ENCODE assay signal across 10 mouse cellular contexts in the genomic region with DNA sequence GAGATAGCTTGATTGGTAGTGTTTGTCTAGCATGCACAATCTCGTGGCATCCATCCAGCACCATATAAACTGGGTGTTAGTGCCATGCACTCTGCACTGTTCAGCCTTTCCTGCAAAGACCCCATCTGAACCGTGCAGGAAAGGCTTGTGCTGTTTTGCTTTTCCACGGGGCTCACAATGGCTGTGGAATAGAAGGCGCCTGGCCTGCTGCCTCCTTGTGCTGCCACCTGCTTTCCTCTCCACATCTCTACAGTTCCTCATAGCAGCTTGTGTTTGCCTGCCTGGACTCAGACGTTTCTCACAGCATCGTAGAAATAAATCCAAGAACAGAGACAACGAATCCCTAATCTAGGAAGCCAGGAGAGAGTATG. TPM values are rescaled to one million over a fixed set of nuclear protein-coding genes. Genes with fewer than 3 reads are reported as not detected.
DNase-seq lines count a peak whose midpoint lies in the region; ATAC-seq and TF ChIP-seq lines count a peak whose summit lies in the region.
"Had no signal": no experiment of that assay in that cellular context is flagged by ENCODE, and none has a peak within 500 bp of the region (broad histone marks: within the 10 kb centered on the region; RNA-seq: fewer than 3 reads in every experiment).

No protein-coding gene starts in this region.

- H3K4me3 ChIP-seq in hindbrain, embryonic 12.5 days: no peak overlapping the region
- no peak overlapping the region for H3K4me3 ChIP-seq in hindbrain, embryonic 11.5 days (ENCODE audit: low read depth, low read length)
- H3K4me3 ChIP-seq in lung, embryonic 16.5 days (ENCODE audit: low read length): no peak overlapping the region
- H3K4me3 ChIP-seq in hindbrain, embryonic 16.5 days (ENCODE audit: low read length): no peak overlapping the region
- H3K4me3 ChIP-seq in neural tube, embryonic 13.5 days: no peak overlapping the region
- no peak overlapping the region for H3K4me3 ChIP-seq in gastrocnemius, adult 2 months
- H3K4me3 ChIP-seq: heart, embryonic 12.5 days had no signal

- H3K4me2 ChIP-seq in hindbrain, embryonic 12.5 days (replicated peaks): no peak overlapping the region
- H3K4me2 ChIP-seq in hindbrain, embryonic 11.5 days (replicated peaks; ENCODE audit: low read depth, low read length): no peak overlapping the region
- no peak overlapping the region for H3K4me2 ChIP-seq in lung, embryonic 16.5 days (ENCODE audit: low read depth, low read length)
- H3K4me2 ChIP-seq in hindbrain, embryonic 16.5 days (ENCODE audit: low read length): no peak overlapping the region
- H3K4me2 ChIP-seq in neural tube, embryonic 13.5 days: no peak overlapping the region
- H3K4me2 ChIP-seq: heart, embryonic 12.5 days had no signal

- no peaks in the 10 kb centered on the region for H3K9me3 ChIP-seq in hindbrain, embryonic 12.5 days (replicated peaks)
- no peaks in the 10 kb centered on the region for H3K9me3 ChIP-seq in hindbrain, embryonic 11.5 days (ENCODE audit: control insufficient read depth, low read length)
- H3K9me3 ChIP-seq in lung, embryonic 16.5 days (ENCODE audit: control insufficient read depth, low read length): no peaks in the 10 kb centered on the region
- no peaks in the 10 kb centered on the region for H3K9me3 ChIP-seq in hindbrain, embryonic 16.5 days (ENCODE audit: control insufficient read depth, low read length)
- H3K9me3 ChIP-seq in neural tube, embryonic 13.5 days: no peaks in the 10 kb centered on the region
- H3K9me3 ChIP-seq: heart, embryonic 12.5 days had no signal

- H3K36me3 ChIP-seq in hindbrain, embryonic 12.5 days: no peaks in the 10 kb centered on the region
- no peaks in the 10 kb centered on the region for H3K36me3 ChIP-seq in hindbrain, embryonic 11.5 days (ENCODE audit: control insufficient read depth, insufficient read depth, low read length)
- H3K36me3 ChIP-seq in lung, embryonic 16.5 days (ENCODE audit: control insufficient read depth, insufficient read depth, low read length): no peaks in the 10 kb centered on the region
- H3K36me3 ChIP-seq in hindbrain, embryonic 16.5 days (ENCODE audit: control insufficient read depth, insufficient read depth, low read length): no peaks in the 10 kb centered on the region
- H3K36me3 ChIP-seq in neural tube, embryonic 13.5 days: no peaks in the 10 kb centered on the region
- H3K36me3 ChIP-seq: heart, embryonic 12.5 days had no signal

- no peak for DNase-seq in hindbrain, embryonic 11.5 days (ENCODE audit: low spot score)
- no peak for DNase-seq in lung, postnatal 25 days (ENCODE audit: low spot score)
- DNase-seq in adrenal gland, postnatal 14 days: no peak
- no peak for DNase-seq in gastrocnemius, adult 2 months

- intact Hi-C loops in gastrocnemius, adult 2 months (cut with DNase I): loop anchor here (5.0 kb wide), 2 partner anchors 115 to 170 kb away; a partner anchor contains a TSS

- H3K27me3 ChIP-seq in hindbrain, embryonic 12.5 days: no peaks in the 10 kb centered on the region
- no peaks in the 10 kb centered on the region for H3K27me3 ChIP-seq in hindbrain, embryonic 11.5 days (ENCODE audit: control insufficient read depth, insufficient read depth, low read length)
- H3K27me3 ChIP-seq in lung, embryonic 16.5 days (ENCODE audit: control insufficient read depth, insufficient read depth, low read depth, low read length): no peaks in the 10 kb centered on the region
- H3K27me3 ChIP-seq in hindbrain, embryonic 16.5 days (replicated peaks; ENCODE audit: control insufficient read depth, insufficient read depth, low read length): no peaks in the 10 kb centered on the region
- H3K27me3 ChIP-seq in neural tube, embryonic 13.5 days: no peaks in the 10 kb centered on the region
- H3K27me3 ChIP-seq: heart, embryonic 12.5 days had no signal

- no peaks in the 10 kb centered on the region for H3K4me1 ChIP-seq in hindbrain, embryonic 12.5 days
- no peaks in the 10 kb centered on the region for H3K4me1 ChIP-seq in hindbrain, embryonic 11.5 days (replicated peaks; ENCODE audit: control insufficient read depth, insufficient read depth, low read length)
- H3K4me1 ChIP-seq in lung, embryonic 16.5 days (replicated peaks; ENCODE audit: control insufficient read depth, insufficient read depth, low read length): peaks cover 10% of the 10 kb centered on the region; the same call in 1 of the 2 replicates
- H3K4me1 ChIP-seq in hindbrain, embryonic 16.5 days (ENCODE audit: control insufficient read depth, insufficient read depth, low read depth, low read length): no peaks in the 10 kb centered on the region
- H3K4me1 ChIP-seq in neural tube, embryonic 13.5 days (replicated peaks): no peaks in the 10 kb centered on the region

- no peak overlapping the region for H3K9ac ChIP-seq in hindbrain, embryonic 12.5 days
- H3K9ac ChIP-seq in hindbrain, embryonic 11.5 days (ENCODE audit: low read depth, low read length): no peak overlapping the region
- no peak overlapping the region; the same call in 1 of the 2 replicates for H3K9ac ChIP-seq in lung, embryonic 16.5 days (ENCODE audit: low read length)
- no peak overlapping the region for H3K9ac ChIP-seq in hindbrain, embryonic 16.5 days (ENCODE audit: low read depth, low read length)
- H3K9ac ChIP-seq in neural tube, embryonic 13.5 days: no peak overlapping the region
- H3K9ac ChIP-seq: heart, embryonic 12.5 days had no signal

- 55% methylated on average over 7 of the region's 7 CpGs for WGBS in hindbrain, embryonic 12.5 days
- WGBS in hindbrain, embryonic 11.5 days: 55% methylated on average over 7 of the region's 7 CpGs
- 38% methylated on average over 7 of the region's 7 CpGs for WGBS in lung, embryonic 16.5 days
- WGBS in hindbrain, embryonic 16.5 days: 48% methylated on average over 7 of the region's 7 CpGs
- WGBS in neural tube, embryonic 13.5 days: 43% methylated on average over 7 of the region's 7 CpGs

- TF ChIP-seq CTCF in gastrocnemius, adult 2 months (IDR thresholded peaks at IDR 0.05): no peak

- ATAC-seq in hindbrain, embryonic 12.5 days (ENCODE audit: low FRiP score): 0 out of 2 replicates have a peak, but pooled peaks have one; percentile 61
- no peak for ATAC-seq in hindbrain, embryonic 11.5 days (ENCODE audit: low FRiP score)
- ATAC-seq in lung, embryonic 16.5 days (ENCODE audit: low read depth): no peak
- peak; percentile 78 for ATAC-seq in hindbrain, embryonic 16.5 days
- ATAC-seq in neural tube, embryonic 13.5 days (ENCODE audit: low read depth): peak; percentile 75

- no peak overlapping the region for H3K27ac ChIP-seq in hindbrain, embryonic 12.5 days
- no peak overlapping the region for H3K27ac ChIP-seq in hindbrain, embryonic 11.5 days (ENCODE audit: low read depth, low read length)
- H3K27ac ChIP-seq in lung, embryonic 16.5 days (ENCODE audit: low read length): peak overlapping the region; percentile 69
- H3K27ac ChIP-seq in hindbrain, embryonic 16.5 days (ENCODE audit: low read depth, low read length): no peak overlapping the region
- H3K27ac ChIP-seq in neural tube, embryonic 13.5 days (replicated peaks): no peak overlapping the region
- no peak overlapping the region for H3K27ac ChIP-seq in gastrocnemius, adult 2 months

RNA-seq across cellular contexts. Expression of a gene that starts 15.9 kb away (rescaled TPM):
- polyA plus RNA-seq in hindbrain, embryonic 12.5 days (2016; fragmentation: Nextera tagmentation; extraction: Ambion mirVana): 25.9 and 27.5 TPM in 2 replicates
- 18.8 and 22.5 TPM in 2 replicates for polyA plus RNA-seq in hindbrain, embryonic 11.5 days (2014; fragmentation: Nextera tagmentation; extraction: Ambion mirVana)
- 27.6 and 27.8 TPM in 2 replicates for polyA plus RNA-seq in lung, embryonic 16.5 days (2015; fragmentation: Nextera tagmentation; extraction: Ambion mirVana)
- 21.0 and 23.2 TPM in 2 replicates for polyA plus RNA-seq in hindbrain, embryonic 16.5 days (2015; fragmentation: Nextera tagmentation; extraction: Ambion mirVana)
- 35.2 and 37.0 TPM in 2 replicates for polyA plus RNA-seq in neural tube, embryonic 13.5 days (2015; fragmentation: Nextera tagmentation; extraction: Ambion mirVana)
- total RNA-seq in adrenal gland, postnatal 14 days (2021): 6.3 and 7.0 TPM in 2 replicates
- total RNA-seq in gastrocnemius, adult 2 months (2021): 1 to 10 TPM; 1.3 to 1.8 TPM

RNA-seq across cellular contexts. Expression of a gene that starts 22.5 kb away (rescaled TPM):
- polyA plus RNA-seq in hindbrain, embryonic 12.5 days (2016; fragmentation: Nextera tagmentation; extraction: Ambion mirVana): not detected in 2 replicates
- 0.03 TPM in 1 of 2 replicates, not detected in the other for polyA plus RNA-seq in hindbrain, embryonic 11.5 days (2014; fragmentation: Nextera tagmentation; extraction: Ambion mirVana)
- 0.23 and 0.39 TPM in 2 replicates for polyA plus RNA-seq in lung, embryonic 16.5 days (2015; fragmentation: Nextera tagmentation; extraction: Ambion mirVana)
- not detected in 2 replicates for polyA plus RNA-seq in hindbrain, embryonic 16.5 days (2015; fragmentation: Nextera tagmentation; extraction: Ambion mirVana)
- polyA plus RNA-seq in neural tube, embryonic 13.5 days (2015; fragmentation: Nextera tagmentation; extraction: Ambion mirVana): not detected in 2 replicates
- total RNA-seq in adrenal gland, postnatal 14 days (2021): not detected in 2 replicates
- total RNA-seq in gastrocnemius, adult 2 months (2021): under 1 TPM; 0.08 to 0.11 TPM
- total RNA-seq: layer of hippocampus, adult 18-20 months had no signal

Comparison
In these comparisons a context has a peak if more than half of its experiments do, and no peak if none do; other contexts are left out.
1. ATAC-seq: peak in hindbrain, embryonic 12.5 days (single experiment), hindbrain, embryonic 16.5 days (single experiment) and neural tube, embryonic 13.5 days (single experiment); none in hindbrain, embryonic 11.5 days (single experiment) and lung, embryonic 16.5 days (single experiment).